ENCODE assay signal across 8 mouse cellular contexts in the genomic region with DNA sequence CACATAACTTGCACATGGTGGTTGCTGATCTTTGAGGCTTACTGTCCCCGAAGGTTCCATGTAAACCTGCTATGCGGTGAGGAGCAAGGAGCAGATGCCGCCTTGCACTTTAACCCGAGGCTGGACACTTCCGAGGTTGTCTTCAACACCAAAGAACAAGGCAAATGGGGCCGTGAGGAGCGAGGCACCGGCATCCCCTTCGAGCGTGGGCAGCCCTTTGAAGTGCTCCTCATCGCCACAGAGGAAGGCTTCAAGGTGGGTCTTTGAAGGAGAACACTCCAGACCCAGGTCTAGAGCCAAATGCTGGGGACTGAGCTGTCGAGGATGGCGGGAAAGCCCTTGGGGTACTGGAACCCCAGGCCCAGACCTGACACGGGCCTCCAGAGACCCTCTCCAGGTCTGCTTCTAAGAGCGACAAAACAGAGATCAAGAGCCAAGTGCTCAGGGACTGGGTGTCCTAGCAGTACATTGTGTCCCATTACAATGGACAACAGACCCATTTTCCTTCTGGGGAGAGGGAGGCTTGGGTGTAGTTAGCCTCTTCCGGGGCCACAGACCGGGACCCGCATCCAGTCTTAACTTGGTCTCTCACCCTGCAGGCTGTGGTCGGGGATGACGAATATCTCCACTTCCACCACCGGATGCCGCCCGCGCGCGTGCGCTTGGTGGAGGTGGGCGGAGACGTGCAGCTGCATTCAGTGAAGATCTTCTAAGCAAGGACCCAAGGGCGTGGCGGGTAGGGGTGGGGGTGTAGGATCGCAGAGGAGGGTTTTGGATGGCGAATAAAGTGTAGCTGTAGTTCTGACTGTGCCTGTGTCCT. TPM values are rescaled to one million over a fixed set of nuclear protein-coding genes. Genes with fewer than 3 reads are reported as not detected.
DNase-seq lines count a peak whose midpoint lies in the region; ATAC-seq and TF ChIP-seq lines count a peak whose summit lies in the region.

No protein-coding gene starts in this region.

- peak; percentile 76 for DNase-seq in ES-E14 (ENCODE audit: low read depth, low spot score)
- DNase-seq in c-Kit-positive CD71-positive TER-119-positive erythroid progenitor cells, embryonic 14.5 days (ENCODE audit: low spot score): peak; percentile 75
- peak; percentile 74 for DNase-seq in gastrocnemius, adult 18-20 months (ENCODE audit: low spot score)
- peak; percentile 74 for DNase-seq in left cerebral cortex, adult 11 months (ENCODE audit: low spot score)
- peak; percentile 91 for DNase-seq in lung, postnatal 25 days (ENCODE audit: low spot score)
- DNase-seq in retina, postnatal 1 day: peak; percentile 68
- peak; percentile 97 for DNase-seq in thymus, postnatal 4 days

- peak overlapping the region; percentile 54 for H3K4me2 ChIP-seq in hindbrain, embryonic 15.5 days

- in situ Hi-C loops in ES-E14 (cut with MboI; ENCODE audit: low sequenced_read_pairs in 2 of 2, unreplicated experiment in 2 of 2): no loop called here

- no peaks in the 10 kb centered on the region for H3K9me3 ChIP-seq in ES-E14 (ENCODE audit: control insufficient read depth, insufficient read depth, low read depth, low read length)
- no peaks in the 10 kb centered on the region for H3K9me3 ChIP-seq in hindbrain, embryonic 15.5 days

- H3K27ac ChIP-seq in ES-E14 (ENCODE audit: insufficient read depth, low read depth, low read length, poor library complexity, severe bottlenecking): no peak overlapping the region
- no peak overlapping the region for H3K27ac ChIP-seq in hindbrain, embryonic 15.5 days (replicated peaks)

- peaks cover 0 to 14% of the 10 kb centered on the region in 2 experiments; a peak in 1 of 4 replicates for H3K4me1 ChIP-seq in ES-E14 (ENCODE audit: control insufficient read depth in 2 of 2, insufficient read depth in 2 of 2, low read length in 2 of 2, poor library complexity in 1 of 2)
- H3K4me1 ChIP-seq in hindbrain, embryonic 15.5 days (replicated peaks): peaks cover 19% of the 10 kb centered on the region

- H3K4me3 ChIP-seq in ES-E14 (ENCODE audit: insufficient read depth in 1 of 2, low read depth in 1 of 2, low read length in 2 of 2, poor library complexity in 1 of 2, severe bottlenecking in 1 of 2): peak overlapping the region; percentile 26 to 65; a peak in 3 of 4 replicates
- peak overlapping the region; percentile 28 for H3K4me3 ChIP-seq in hindbrain, embryonic 15.5 days

- H3K36me3 ChIP-seq in ES-E14 (ENCODE audit: control insufficient read depth, insufficient read depth, low read length, poor library complexity, severe bottlenecking): no peaks in the 10 kb centered on the region
- H3K36me3 ChIP-seq in hindbrain, embryonic 15.5 days: no peaks in the 10 kb centered on the region

- H3K9ac ChIP-seq in ES-E14 (ENCODE audit: insufficient read depth, low read depth, low read length, poor library complexity, severe bottlenecking): peak overlapping the region; percentile 54; the same call in 1 of the 2 replicates
- 0 out of 2 replicates have a peak overlapping the region, but pooled peaks have one; percentile 14 for H3K9ac ChIP-seq in hindbrain, embryonic 15.5 days

- 49% methylated on average over 33 of the region's 33 CpGs for whole genome bisulfite sequencing in hindbrain, embryonic 15.5 days

- H3K27me3 ChIP-seq in hindbrain, embryonic 15.5 days: no peaks in the 10 kb centered on the region

- ATAC-seq in hindbrain, embryonic 15.5 days (ENCODE audit: low FRiP score, low read depth): peak; percentile 69

TF ChIP-seq in ES-E14, 5 proteins besides CTCF, POLR2A, EP300 and RAD21:
- TF ChIP-seq MAFK (IDR thresholded peaks at IDR 0.05; ENCODE audit: insufficient read depth, low read depth, low read length): no peak
- no peak for TF ChIP-seq HCFC1 (IDR thresholded peaks at IDR 0.05; ENCODE audit: borderline replicate concordance, insufficient read depth, low read length)
- no peak for TF ChIP-seq ZC3H11A (IDR thresholded peaks at IDR 0.05; ENCODE audit: borderline replicate concordance, low read depth, low read length)
- no peak for TF ChIP-seq ZNF384 (IDR thresholded peaks at IDR 0.05; ENCODE audit: low read depth, low read length)
- TF ChIP-seq CHD2 (IDR thresholded peaks at IDR 0.05; ENCODE audit: low read depth, low read length): no peak

RNA-seq across cellular contexts. Expression of a gene that starts 2.0 kb away (rescaled TPM):
- total RNA-seq in ES-E14 (2012; rRNA removed): 0.42 and 0.89 TPM in 2 replicates
- under 1 TPM in 1 of 2 experiments, not detected in 1; 0.66 TPM for total RNA-seq in gastrocnemius, adult 18-20 months (2021)
- 4.7 and 7.9 TPM in 2 replicates for polyA plus RNA-seq in hindbrain, embryonic 15.5 days (2015; fragmentation: Nextera tagmentation; extraction: Ambion mirVana)

RNA-seq across cellular contexts. Expression of a gene that starts 15.5 kb away (rescaled TPM):
- 2.0 and 2.1 TPM in 2 replicates for total RNA-seq in ES-E14 (2012; rRNA removed)
- under 1 TPM; 0.09 TPM for total RNA-seq in gastrocnemius, adult 18-20 months (2021)
- polyA plus RNA-seq in hindbrain, embryonic 15.5 days (2015; fragmentation: Nextera tagmentation; extraction: Ambion mirVana): 0.51 and 0.58 TPM in 2 replicates

RNA-seq across cellular contexts. Expression of a gene that starts 32.0 kb away (rescaled TPM):
- total RNA-seq in ES-E14 (2012; rRNA removed): 5.5 and 9.6 TPM in 2 replicates
- 1 to 10 TPM; 1.7 to 3.9 TPM for total RNA-seq in gastrocnemius, adult 18-20 months (2021)
- 5.7 and 7.2 TPM in 2 replicates for polyA plus RNA-seq in hindbrain, embryonic 15.5 days (2015; fragmentation: Nextera tagmentation; extraction: Ambion mirVana)

RNA-seq across cellular contexts. Expression of a gene that starts 40.7 kb away (rescaled TPM):
- total RNA-seq in ES-E14 (2012; rRNA removed): 64.1 and 75.6 TPM in 2 replicates
- 100 to 1,000 TPM; 227 to 344 TPM for total RNA-seq in gastrocnemius, adult 18-20 months (2021)
- polyA plus RNA-seq in hindbrain, embryonic 15.5 days (2015; fragmentation: Nextera tagmentation; extraction: Ambion mirVana): 97.8 and 98.0 TPM in 2 replicates

RNA-seq across cellular contexts. Expression of a gene that starts 57.4 kb away (rescaled TPM):
- total RNA-seq in ES-E14 (2012; rRNA removed): 464 and 530 TPM in 2 replicates
- 100 to 1,000 TPM; 110 to 131 TPM for total RNA-seq in gastrocnemius, adult 18-20 months (2021)
- 162 and 180 TPM in 2 replicates for polyA plus RNA-seq in hindbrain, embryonic 15.5 days (2015; fragmentation: Nextera tagmentation; extraction: Ambion mirVana)
